Mouse (Mus musculus) lung, adult 10 weeks (tissue): Measurements from ENCODE around the gene Zkscan4. TPM values are rescaled to one million over a fixed set of nuclear protein-coding genes. Genes with fewer than 3 reads are reported as not detected.

ENCODE experiments used
- polyA plus RNA-seq: library from polyadenylated mRNA; stranded (reverse); fragments of 350-450 nt; fragmentation: Illumina TruSeq; extraction: RNeasy Lipid Tissue Mini Kit (QIAGEN cat#74804); gene quantifications from one replicate; pipeline ENCODE4 v1.2.3, GENCODE M21; 2014; ENCODE audit warnings: low read depth, low replicate concordance; ENCODE audit not compliant: insufficient read depth

Zkscan4 gene
- 2.1 TPM for polyA plus RNA-seq

GRCm38 (mm10) chr13:21478759-21479670 is at the start of gene Zkscan4, which contains the start of gene Gm10065:
Zkscan4 (plus strand) TSS chr13:21478907.
Gm10065 (minus strand) TSS chr13:21479441.

GRCm38 (mm10) chr13:21440503-21441206 is 38.1 kb upstream of the Zkscan4 start, which contains the start of gene Pgbd1:
Pgbd1 (minus strand) TSS chr13:21441058.

GRCm38 (mm10) chr13:21453449-21453848 is 25.3 kb upstream of the Zkscan4 start, which contains the start of gene Zscan26:
Zscan26 (minus strand) TSS chr13:21453730.

GRCm38 (mm10) chr13:21468061-21469019 is 10.4 kb upstream of the Zkscan4 start, which contains the start of gene Nkapl:
Nkapl (minus strand) TSS chr13:21468509.

DNA sequence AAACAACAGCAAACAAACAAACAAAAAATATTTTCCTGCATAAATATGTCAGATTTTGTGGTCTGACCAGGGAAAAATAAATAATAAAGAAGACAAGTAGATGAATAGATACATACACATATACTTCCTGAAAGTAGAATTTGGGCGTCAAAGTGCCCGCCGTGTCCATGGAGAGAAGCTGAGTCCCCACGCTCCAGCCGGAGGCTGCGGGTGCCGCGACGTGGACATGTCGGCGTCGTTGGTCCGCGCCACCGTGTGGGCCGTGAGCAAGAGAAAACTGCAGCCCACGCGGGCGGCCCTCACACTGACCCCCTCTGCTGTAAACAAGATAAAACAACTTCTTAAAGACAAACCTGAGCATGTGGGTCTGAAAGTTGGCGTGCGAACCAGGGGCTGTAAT is 16.4 kb downstream of the Zkscan4 start, which contains the start of gene AK157302:
TSS of gene AK157302 (plus strand) at position 144 of the 400 bp plus-strand sequence.

DNA sequence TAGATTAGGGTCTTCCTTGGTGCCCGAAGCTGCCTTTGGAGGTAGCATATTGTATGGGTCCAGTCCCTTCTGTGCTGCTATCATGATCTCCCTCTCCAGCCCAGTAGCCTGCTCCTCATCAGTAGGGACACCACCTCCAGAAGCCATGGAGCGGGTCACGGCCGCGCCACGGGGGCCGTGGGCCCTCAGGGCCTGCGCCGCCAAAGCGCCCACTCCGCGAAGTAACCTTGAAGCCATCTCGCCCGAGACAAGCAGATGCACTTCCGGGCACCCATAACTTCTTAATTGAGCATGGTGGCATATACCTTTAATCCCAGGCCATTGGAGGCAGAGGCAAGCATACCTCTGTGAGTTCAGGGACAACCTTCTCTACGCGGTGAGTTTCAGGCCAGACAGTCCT is 22.5 kb downstream of the Zkscan4 start, which contains the start of gene Gm11273:
TSS of gene Gm11273 (minus strand) at position 237 of the 400 bp plus-strand sequence.

DNA sequence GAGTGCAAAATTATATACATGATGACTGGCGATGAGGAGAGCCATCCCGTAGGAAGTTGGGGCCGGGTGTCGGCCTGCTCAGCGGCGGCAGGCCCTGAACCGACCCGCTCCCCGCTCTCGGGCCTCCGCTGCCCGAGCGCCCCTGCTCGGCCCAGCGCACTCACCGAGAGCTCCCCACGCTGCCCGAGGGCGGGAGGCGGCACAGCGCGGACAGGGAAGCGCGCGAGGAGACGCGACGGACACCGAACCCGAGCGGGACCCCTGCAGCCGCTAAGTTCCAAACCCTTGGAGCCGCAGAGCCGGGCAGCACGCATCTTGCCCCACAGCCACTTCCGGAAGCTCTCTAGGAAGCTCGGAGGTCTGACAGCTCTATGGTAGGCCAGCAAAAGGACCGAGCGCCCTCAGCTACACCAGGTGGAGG is 52.1 kb downstream of the Zkscan4 start, which contains the start of gene Zkscan8:
TSS of gene Zkscan8 (minus strand) at position 340 of the 421 bp plus-strand sequence.

Other genes with a start within 250 kb of the Zkscan4 start
- gene Gpx5, start 186.2 kb upstream of the Zkscan4 start, polyA plus RNA-seq: not detected
- not detected for gene Gpx6, start 166.8 kb upstream of the Zkscan4 start, polyA plus RNA-seq
- not detected for gene Olfr1367, start 132.0 kb upstream of the Zkscan4 start, polyA plus RNA-seq
- 4.6 TPM for gene Zscan12, start 116.1 kb upstream of the Zkscan4 start, polyA plus RNA-seq
- gene Zkscan3, start 76.2 kb upstream of the Zkscan4 start, polyA plus RNA-seq: 20.6 TPM
- 1.1 TPM for gene Pgbd1, start 37.8 kb upstream of the Zkscan4 start, polyA plus RNA-seq
- gene Zscan26, start 25.2 kb upstream of the Zkscan4 start, polyA plus RNA-seq: 19.4 TPM
- 0.95 TPM for gene Nkapl, start 10.4 kb upstream of the Zkscan4 start, polyA plus RNA-seq
- not detected for gene Gm10065, start 534 bp downstream of the Zkscan4 start, polyA plus RNA-seq
- gene AK157302, start 16.3 kb downstream of the Zkscan4 start, polyA plus RNA-seq: 0.23 TPM
- gene Gm11273, start 22.5 kb downstream of the Zkscan4 start, polyA plus RNA-seq: 1.6 TPM
- 1.7 TPM for gene Zkscan8, start 52.2 kb downstream of the Zkscan4 start, polyA plus RNA-seq
- gene Olfr1366, start 63.9 kb downstream of the Zkscan4 start, polyA plus RNA-seq: not detected
- not detected for gene Olfr1535, start 81.0 kb downstream of the Zkscan4 start, polyA plus RNA-seq
- not detected for gene Olfr1364, start 102.9 kb downstream of the Zkscan4 start, polyA plus RNA-seq
- gene Olfr1362, start 135.1 kb downstream of the Zkscan4 start, polyA plus RNA-seq: not detected
- gene Olfr11, start 163.6 kb downstream of the Zkscan4 start, polyA plus RNA-seq: not detected
- not detected for gene Olfr1361, start 184.5 kb downstream of the Zkscan4 start, polyA plus RNA-seq
- not detected for gene Olfr1360, start 198.5 kb downstream of the Zkscan4 start, polyA plus RNA-seq
- not detected for gene Olfr1359, start 219.2 kb downstream of the Zkscan4 start, polyA plus RNA-seq
- gene Hist1h2bl, start 237.2 kb downstream of the Zkscan4 start, polyA plus RNA-seq: not detected
- gene Hist1h2ai, start 237.5 kb downstream of the Zkscan4 start, polyA plus RNA-seq: not detected
- not detected for gene Hist1h3h, start 238.8 kb downstream of the Zkscan4 start, polyA plus RNA-seq
- gene Hist1h2bm, start 243.1 kb downstream of the Zkscan4 start, polyA plus RNA-seq: not detected